Mouse (Mus musculus) embryo, embryonic 9.5 days (tissue): ENCODE measurements around the gene Zfp874a.
"Not testable (repeated sequence)": the region's sequence is repeated elsewhere in the genome, so short reads cannot be mapped to it uniquely, and the experiment has no call there.

Source experiments
- DNase-seq: peaks from one replicate; pipeline ENCODE4 v3.0.0-alpha.2; 2017; ENCODE audit errors: extremely low spot score

The Zfp874a gene

GRCm38 (mm10) chr13:67376255-67376654 lies 75.2 kb downstream of the Zfp874a start:
- not testable (repeated sequence) for DNase-seq

- peak; percentile 72 for DNase-seq
Measured at GRCm38 (mm10) chr13:67375050-67375911, 76.1 kb downstream of the Zfp874a start, which contains the start of the genes Gm28041 and Zfp456. Gene Gm28041 (minus strand): TSS chr13:67375733. Gene Zfp456 (minus strand): TSS chr13:67375810.
